Mouse (Mus musculus) limb, embryonic 12.5 days (tissue): Measurements from ENCODE around the gene Me1. TPM values are rescaled to one million over a fixed set of nuclear protein-coding genes. Genes with fewer than 3 reads are reported as not detected.

ENCODE experiments used
- ATAC-seq: fragments of 200-750 bp; cut with Nextera tagmentation; 2 replicates; pipeline ENCODE4 v1.8.0; 2017; ENCODE audit warnings: low read depth, moderate TSS enrichment; ENCODE audit not compliant: insufficient number of reproducible peaks, insufficient read depth, low FRiP score, low TSS enrichment
- H3K27ac ChIP-seq: fragments of 300-500 bp; sonication (generic); 2 replicates; pipeline ENCODE4 v1.5.1; 2016; ENCODE audit warnings: mild to moderate bottlenecking, moderate library complexity
- H3K27me3 ChIP-seq: fragments of 300-500 bp; sonication (generic); 2 replicates; pipeline ENCODE4 v1.6.1; 2016; ENCODE audit warnings: mild to moderate bottlenecking, moderate library complexity
- H3K36me3 ChIP-seq: fragments of 300-500 bp; sonication (generic); 2 replicates; pipeline ENCODE4 v1.6.1; 2016; ENCODE audit warnings: mild to moderate bottlenecking, moderate library complexity
- H3K4me1 ChIP-seq: fragments of 300-500 bp; sonication (generic); replicated peaks from 2 replicates; pipeline ENCODE4 v1.6.1; 2016
- H3K4me2 ChIP-seq: fragments of 300-500 bp; sonication (generic); 2 replicates; pipeline ENCODE4 v1.6.1; 2016; ENCODE audit warnings: mild to moderate bottlenecking, moderate library complexity
- H3K4me3 ChIP-seq: fragments of 300-500 bp; sonication (generic); replicated peaks from 2 replicates; pipeline ENCODE4 v1.5.1; 2016; ENCODE audit warnings: mild to moderate bottlenecking
- H3K9ac ChIP-seq: fragments of 300-500 bp; sonication (generic); replicated peaks from 2 replicates; pipeline ENCODE4 v1.6.1; 2016; ENCODE audit warnings: mild to moderate bottlenecking, moderate library complexity
- H3K9me3 ChIP-seq: fragments of 300-500 bp; sonication (generic); 2 replicates; pipeline ENCODE4 v1.6.1; 2016; ENCODE audit warnings: mild to moderate bottlenecking, moderate library complexity
- WGBS: fragments of 180-500 bp; shearing (Covaris S2); methylation state at CpG from one replicate; pipeline ENCODE4 v1.1.7; 2016; 5-methylcytosine and 5-hydroxymethylcytosine counted together
- polyA plus RNA-seq: library from polyadenylated mRNA; unstranded; fragments of >200 nt; fragmentation: Nextera tagmentation; extraction: Ambion mirVana; gene quantifications from 2 replicates; pipeline ENCODE4 v1.2.1, GENCODE M21; 2016

Gene Me1
- polyA plus RNA-seq, result 16.8 TPM in 2 replicates

GRCm38 (mm10) chr9:86695818-86696261, at the start of gene Me1:
Gene Me1, minus strand, starts transcription at chr9:86695953.
- Histone ChIP-seq H3K4me2 (peak within 1 kb of the TSS; percentile 78), H3K9me3 (no peaks in the 10 kb centered on the region), H3K27ac (peak within 1 kb of the TSS; percentile 35; the same call in 1 of the 2 replicates), H3K4me1 (peaks cover 3% of the 10 kb centered on the region; the same call in 1 of the 2 replicates), H3K27me3 (no peaks in the 10 kb centered on the region; the same call in 1 of the 2 replicates), H3K36me3 (no peaks in the 10 kb centered on the region), H3K9ac (peak within 1 kb of the TSS; percentile 81), H3K4me3 (peak within 1 kb of the TSS; percentile 73)
- ATAC-seq, result peak; percentile 74; the same call in 1 of the 2 replicates
- under 1% methylated on average over 37 of the region's 46 CpGs for WGBS

DNA sequence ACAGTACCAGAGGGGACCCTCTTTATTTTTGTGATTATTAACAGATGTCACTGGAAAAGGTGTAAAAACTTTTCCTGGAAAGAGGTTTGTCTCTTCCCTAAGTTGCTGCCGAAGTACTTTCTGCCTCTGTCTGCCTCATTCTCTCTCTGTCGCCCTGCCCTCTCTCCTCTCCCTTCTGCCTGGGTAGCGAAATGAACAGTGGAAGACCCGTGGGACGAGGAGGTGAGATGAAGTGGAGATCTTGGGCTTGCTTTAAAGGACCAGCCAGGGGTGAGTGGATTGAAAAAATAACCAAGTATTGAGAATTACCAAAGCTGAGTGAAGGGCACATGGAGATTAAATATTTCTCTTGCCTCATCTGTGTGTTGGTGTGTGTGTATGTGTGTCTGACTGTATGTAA, 48.3 kb upstream of the Me1 start:
- Histone ChIP-seq H3K27me3 (peaks cover 6% of the 10 kb centered on the region; the same call in 1 of the 2 replicates), H3K9ac (peak overlapping the region; percentile 59), H3K36me3 (no peaks in the 10 kb centered on the region), H3K27ac (peak overlapping the region; percentile 62; the same call in 1 of the 2 replicates), H3K4me1 (peaks cover 16% of the 10 kb centered on the region), H3K9me3 (no peaks in the 10 kb centered on the region), H3K4me3 (peak overlapping the region; percentile 46), H3K4me2 (peak overlapping the region; percentile 74)
- ATAC-seq, result no peak
- WGBS, result 27% methylated on average over 5 of the region's 5 CpGs

DNA sequence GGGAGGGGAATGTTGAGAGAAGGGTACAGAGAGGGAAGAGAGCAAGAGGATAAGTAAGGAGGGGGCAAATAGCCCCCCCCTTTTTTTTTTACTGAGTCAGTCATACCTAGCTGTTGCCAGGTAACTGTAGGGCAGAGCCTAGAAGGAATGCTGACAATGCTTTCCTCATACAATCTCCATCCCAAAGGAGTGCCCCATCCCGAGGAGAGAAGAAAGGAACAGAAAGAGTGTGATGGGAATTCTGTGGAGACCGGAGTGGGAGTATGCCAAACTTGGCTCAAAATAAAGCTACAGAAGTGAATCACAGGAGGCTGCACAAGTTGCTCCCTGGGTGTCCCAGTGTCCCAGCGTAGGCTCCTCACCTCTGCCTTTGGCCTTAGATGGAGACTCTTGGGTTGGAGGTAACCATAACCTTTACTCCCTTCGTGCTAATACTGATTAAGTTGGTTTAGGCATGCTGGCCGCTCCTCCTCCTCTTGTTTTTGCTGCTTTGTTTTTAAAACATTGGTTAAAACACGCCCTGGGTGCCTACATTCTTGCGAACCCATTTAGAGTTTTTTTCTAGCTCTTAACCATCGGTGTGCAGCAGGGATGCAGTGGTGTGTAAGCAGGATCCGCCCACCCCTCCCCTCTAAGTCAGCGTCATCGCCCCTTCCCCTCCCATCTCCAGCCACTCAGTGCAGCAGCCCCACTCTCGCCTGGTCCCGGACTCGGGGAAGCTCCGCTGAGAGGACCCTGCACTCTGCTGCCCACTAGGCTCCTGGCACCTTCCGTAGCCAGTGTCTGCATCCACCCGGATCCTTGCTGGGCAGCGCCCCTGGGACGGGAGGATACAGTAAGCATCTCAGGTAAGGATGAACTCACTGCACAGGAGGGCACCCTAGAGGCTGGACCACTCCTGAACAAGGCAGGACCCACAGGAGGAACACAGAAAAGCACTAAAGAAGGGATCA, 47.5 kb upstream of the Me1 start, which contains the start of gene Prss35:
Gene Prss35, plus strand, starts transcription at position 691 of the 953 bp plus-strand sequence.
- Histone ChIP-seq H3K27ac (peak within 1 kb of the TSS; percentile 62; the same call in 1 of the 2 replicates), H3K36me3 (no peaks in the 10 kb centered on the region), H3K4me3 (peak within 1 kb of the TSS; percentile 46), H3K9me3 (no peaks in the 10 kb centered on the region), H3K4me1 (peaks cover 16% of the 10 kb centered on the region), H3K9ac (peak within 1 kb of the TSS; percentile 59), H3K27me3 (peaks cover 6% of the 10 kb centered on the region; the same call in 1 of the 2 replicates), H3K4me2 (peak within 1 kb of the TSS; percentile 74)
- ATAC-seq, result peak; percentile 83; the same call in 1 of the 2 replicates
- WGBS, result 4% methylated on average over 19 of the region's 19 CpGs

DNA sequence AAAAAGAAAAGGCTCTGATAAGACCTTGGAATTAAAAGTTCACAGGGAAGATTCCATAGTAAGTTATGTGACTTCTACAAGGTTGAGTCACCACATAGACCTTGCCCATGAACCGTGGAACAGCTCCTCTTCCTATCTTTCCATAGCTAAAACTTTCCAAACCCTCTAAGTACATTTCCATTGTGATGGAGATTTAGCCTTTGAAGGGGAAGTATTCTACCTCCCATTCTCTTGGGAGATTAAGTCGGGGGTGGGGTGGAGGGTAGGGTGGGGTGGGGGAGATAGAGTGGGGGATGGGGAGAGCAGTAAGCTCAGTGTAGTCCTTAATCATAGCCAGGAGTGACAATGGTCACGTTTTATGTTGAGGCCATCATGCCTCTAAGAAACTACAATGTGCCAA, 44.2 kb upstream of the Me1 start:
- H3K4me1 ChIP-seq, result peaks cover 16% of the 10 kb centered on the region
- WGBS, result 32% methylated on average over 3 of the region's 3 CpGs
- H3K27me3 ChIP-seq, result peaks cover 6% of the 10 kb centered on the region; the same call in 1 of the 2 replicates
- H3K9me3 ChIP-seq, result no peaks in the 10 kb centered on the region
- H3K4me2 ChIP-seq, result no peak overlapping the region
- H3K36me3 ChIP-seq, result no peaks in the 10 kb centered on the region
- no peak for ATAC-seq
- no peak overlapping the region for H3K9ac ChIP-seq
- H3K4me3 ChIP-seq, result no peak overlapping the region
- H3K27ac ChIP-seq, result no peak overlapping the region

DNA sequence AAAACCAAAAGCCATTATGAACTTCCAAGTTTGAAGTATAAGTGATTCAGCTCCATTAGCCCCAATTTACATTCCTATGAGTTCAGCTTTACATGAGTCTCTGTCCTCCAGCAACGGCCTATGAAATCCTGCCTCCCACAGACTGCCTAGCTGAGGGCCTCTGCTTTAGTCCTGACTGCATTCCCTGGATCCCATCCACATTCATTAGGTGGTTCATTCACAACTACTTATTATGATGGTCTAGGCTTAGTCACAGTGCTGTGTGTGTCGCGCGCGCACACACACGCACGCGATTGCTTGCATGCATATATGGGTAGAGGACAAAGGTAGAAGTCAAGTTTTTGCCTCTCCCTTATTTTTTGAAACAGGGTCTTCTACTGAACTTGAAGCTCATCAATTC, 43.0 kb upstream of the Me1 start:
- H3K27me3 ChIP-seq, result no peaks in the 10 kb centered on the region
- H3K27ac ChIP-seq, result no peak overlapping the region
- no peak for ATAC-seq
- H3K36me3 ChIP-seq, result no peaks in the 10 kb centered on the region
- no peak overlapping the region for H3K4me2 ChIP-seq
- 95% methylated on average over 8 of the region's 8 CpGs for WGBS
- H3K4me1 ChIP-seq, result peaks cover 12% of the 10 kb centered on the region
- H3K9ac ChIP-seq, result no peak overlapping the region
- H3K9me3 ChIP-seq, result no peaks in the 10 kb centered on the region
- no peak overlapping the region for H3K4me3 ChIP-seq

- H3K4me1 ChIP-seq, result peaks cover 4% of the 10 kb centered on the region
- 74% methylated on average over 1 of the region's 1 CpGs for WGBS
- no peak overlapping the region for H3K27ac ChIP-seq
- no peaks in the 10 kb centered on the region for H3K27me3 ChIP-seq
- no peak overlapping the region for H3K4me3 ChIP-seq
- no peak overlapping the region for H3K9ac ChIP-seq
- no peak for ATAC-seq
- H3K36me3 ChIP-seq, result no peaks in the 10 kb centered on the region
- H3K9me3 ChIP-seq, result no peaks in the 10 kb centered on the region
- H3K4me2 ChIP-seq, result no peak overlapping the region
These were observed 42.3 kb upstream of the Me1 start for GRCm38 (mm10) chr9:86738067-86738466.

DNA sequence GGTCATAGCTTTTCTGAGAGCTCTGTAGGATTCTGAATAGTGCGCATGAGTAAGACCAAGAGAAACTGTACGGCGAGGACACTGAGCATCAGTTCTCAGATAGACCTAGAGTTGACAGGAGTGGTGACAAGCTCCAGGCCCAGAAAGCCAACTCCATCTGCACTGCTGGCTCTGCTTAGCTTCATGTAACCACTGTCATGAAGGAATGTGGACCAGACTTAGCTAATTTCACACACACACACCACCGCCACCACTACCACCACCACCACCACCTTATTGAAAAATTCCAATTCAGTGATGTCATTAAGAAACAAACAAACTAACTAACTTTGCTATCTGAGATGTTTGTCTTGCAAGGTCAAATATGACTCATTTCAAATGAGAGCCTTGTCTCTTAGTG, 41.2 kb upstream of the Me1 start:
- no peaks in the 10 kb centered on the region for H3K9me3 ChIP-seq
- ATAC-seq, result no peak
- no peak overlapping the region for H3K9ac ChIP-seq
- H3K27ac ChIP-seq, result no peak overlapping the region
- no peaks in the 10 kb centered on the region for H3K36me3 ChIP-seq
- no peaks in the 10 kb centered on the region for H3K27me3 ChIP-seq
- H3K4me1 ChIP-seq, result no peaks in the 10 kb centered on the region
- H3K4me3 ChIP-seq, result no peak overlapping the region
- 92% methylated on average over 4 of the region's 4 CpGs for WGBS
- H3K4me2 ChIP-seq, result no peak overlapping the region

GRCm38 (mm10) chr9:86734795-86735194, 39.0 kb upstream of the Me1 start:
- ATAC-seq, result no peak
- no peaks in the 10 kb centered on the region for H3K36me3 ChIP-seq
- no peaks in the 10 kb centered on the region for H3K9me3 ChIP-seq
- WGBS, result 66% methylated on average over 9 of the region's 9 CpGs
- H3K9ac ChIP-seq, result no peak overlapping the region
- H3K27ac ChIP-seq, result no peak overlapping the region
- H3K4me3 ChIP-seq, result no peak overlapping the region
- H3K4me1 ChIP-seq, result no peaks in the 10 kb centered on the region; the same call in 1 of the 2 replicates
- no peaks in the 10 kb centered on the region for H3K27me3 ChIP-seq
- no peak overlapping the region for H3K4me2 ChIP-seq

DNA sequence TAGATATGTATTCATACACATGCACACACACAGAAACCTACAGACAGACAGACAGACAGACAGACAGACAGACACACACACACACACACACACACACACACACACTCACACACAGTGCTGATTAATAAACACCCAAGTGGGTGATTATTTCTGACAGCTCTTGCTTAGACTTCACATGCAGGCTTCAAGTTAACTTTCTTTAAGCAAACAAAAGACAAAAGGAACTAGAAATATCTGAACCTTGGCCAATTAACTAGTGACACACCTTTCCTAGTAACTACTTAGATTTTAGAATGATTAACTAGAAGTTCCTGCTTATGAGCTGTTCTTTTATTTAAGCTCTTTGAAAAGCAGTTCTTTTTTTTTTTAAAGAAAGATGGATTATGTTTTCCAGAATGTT, 38.6 kb upstream of the Me1 start:
- Histone ChIP-seq H3K27me3 (no peaks in the 10 kb centered on the region), H3K36me3 (no peaks in the 10 kb centered on the region), H3K4me1 (no peaks in the 10 kb centered on the region; the same call in 1 of the 2 replicates), H3K9ac (no peak overlapping the region), H3K4me2 (no peak overlapping the region), H3K9me3 (no peaks in the 10 kb centered on the region), H3K4me3 (no peak overlapping the region), H3K27ac (no peak overlapping the region)
- ATAC-seq, result no peak

DNA sequence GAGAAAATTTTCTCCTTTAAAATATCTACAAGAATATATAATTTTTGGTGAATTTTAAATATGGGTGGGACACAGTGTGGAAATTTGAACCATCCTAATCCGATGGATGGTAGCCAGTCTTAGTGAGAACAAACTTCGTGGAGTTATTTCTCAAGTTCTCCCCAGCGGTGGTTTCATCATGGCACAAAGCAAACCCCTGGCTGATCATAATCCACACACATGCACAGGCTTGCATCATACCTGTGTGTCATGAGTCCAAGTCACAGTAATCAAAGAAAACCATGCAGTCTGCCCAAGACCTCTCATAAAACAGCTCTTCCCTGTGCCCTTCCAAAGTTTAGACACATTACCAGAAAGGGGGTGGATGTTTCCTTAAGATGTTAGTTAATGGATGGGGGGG, 34.1 kb upstream of the Me1 start:
- no peaks in the 10 kb centered on the region for H3K27me3 ChIP-seq
- no peak overlapping the region for H3K27ac ChIP-seq
- WGBS, result 88% methylated on average over 3 of the region's 3 CpGs
- H3K4me2 ChIP-seq, result no peak overlapping the region
- H3K4me3 ChIP-seq, result no peak overlapping the region
- H3K9me3 ChIP-seq, result no peaks in the 10 kb centered on the region
- no peak for ATAC-seq
- no peak overlapping the region for H3K9ac ChIP-seq
- H3K4me1 ChIP-seq, result peaks cover 7% of the 10 kb centered on the region; the same call in 1 of the 2 replicates
- H3K36me3 ChIP-seq, result no peaks in the 10 kb centered on the region

- no peak for ATAC-seq
- Histone ChIP-seq H3K27me3 (no peaks in the 10 kb centered on the region), H3K4me1 (peaks cover 7% of the 10 kb centered on the region; the same call in 1 of the 2 replicates), H3K36me3 (no peaks in the 10 kb centered on the region), H3K4me2 (no peak overlapping the region), H3K9ac (no peak overlapping the region), H3K4me3 (no peak overlapping the region), H3K9me3 (no peaks in the 10 kb centered on the region), H3K27ac (no peak overlapping the region)
- 65% methylated on average over 1 of the region's 1 CpGs for WGBS
These were observed 33.3 kb upstream of the Me1 start for GRCm38 (mm10) chr9:86729084-86729483.
